ENCODE assay signal across 11 mouse cellular contexts in the genomic region with DNA sequence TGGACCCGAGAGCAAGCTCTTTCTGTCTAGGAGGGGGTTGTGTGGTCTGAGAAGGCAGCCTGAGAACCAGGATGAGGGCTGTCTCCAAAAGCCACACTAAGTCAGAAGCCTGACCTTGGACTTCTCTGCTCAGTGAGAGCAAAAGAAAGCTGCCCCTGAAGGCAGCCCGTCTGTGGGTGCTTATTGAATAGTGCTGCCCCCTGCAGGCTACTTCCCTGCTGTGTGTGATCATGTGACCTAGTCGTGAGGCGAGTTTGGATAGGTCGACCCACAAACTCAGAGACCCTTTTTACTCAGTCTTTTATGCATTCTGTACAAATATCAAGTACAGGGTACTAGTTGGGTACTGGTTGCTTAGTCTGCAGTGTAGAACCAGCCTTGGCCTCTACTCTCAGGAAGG. TPM values are rescaled to one million over a fixed set of nuclear protein-coding genes. Genes with fewer than 3 reads are reported as not detected.
DNase-seq lines count a peak whose midpoint lies in the region; ATAC-seq and TF ChIP-seq lines count a peak whose summit lies in the region.
"Had no signal": no experiment of that assay in that cellular context is flagged by ENCODE, and none has a peak within 500 bp of the region (broad histone marks: within the 10 kb centered on the region; RNA-seq: fewer than 3 reads in every experiment).

No protein-coding gene starts in this region.

- no peak for DNase-seq in heart, adult 2 months
- no peak for DNase-seq in heart, postnatal 4 days
- DNase-seq in B cell, adult 2 months, result peak; percentile 35 to 38
- DNase-seq in urinary bladder, postnatal 4 days (ENCODE audit: low spot score in 2 of 2), result no peak
- DNase-seq in heart, adult 9 months (ENCODE audit: low spot score in 2 of 2), result no peak
- no peak for DNase-seq in cerebellum, adult 11 months

- H3K27ac ChIP-seq in heart, adult 2 months, result no peak overlapping the region
- H3K27ac ChIP-seq in cortical plate, adult 2 months (ENCODE audit: insufficient read depth, low read length), result no peak overlapping the region
- H3K27ac ChIP-seq: heart, embryonic 10.5 days; liver, embryonic 15.5 days had no signal

- WGBS in heart, adult 2 months, result 69% methylated on average over 5 of the region's 5 CpGs

- no peaks in the 10 kb centered on the region for H3K79me2 ChIP-seq in heart, adult 2 months (replicated peaks; ENCODE audit: control insufficient read depth, insufficient read depth, low read length)

- no peak overlapping the region for H3K9ac ChIP-seq in heart, adult 2 months (ENCODE audit: low read depth, low read length)
- H3K9ac ChIP-seq: liver, embryonic 15.5 days had no signal

- ATAC-seq in megakaryocyte progenitor cell, adult 5-6 weeks (replicated peaks; ENCODE audit: poor library complexity), result peak; percentile 57

- H3K4me1 ChIP-seq in heart, adult 2 months (ENCODE audit: control insufficient read depth, insufficient read depth, low read length), result peaks cover 1% of the 10 kb centered on the region
- no peaks in the 10 kb centered on the region; the same call in 1 of the 2 replicates for H3K4me1 ChIP-seq in cortical plate, adult 2 months (ENCODE audit: control insufficient read depth, insufficient read depth, low read length)
- H3K4me1 ChIP-seq: liver, embryonic 15.5 days had no signal

- H3K27me3 ChIP-seq in heart, adult 2 months (ENCODE audit: control insufficient read depth, insufficient read depth, low read length), result no peaks in the 10 kb centered on the region
- H3K27me3 ChIP-seq: liver, embryonic 15.5 days had no signal

- no peak overlapping the region for H3K4me3 ChIP-seq in heart, adult 2 months
- H3K4me3 ChIP-seq in cortical plate, adult 2 months (ENCODE audit: insufficient read depth, low read length), result no peak overlapping the region
- H3K4me3 ChIP-seq: heart, embryonic 10.5 days; liver, embryonic 15.5 days had no signal

- no peak for TF ChIP-seq EP300 in heart, adult 2 months (IDR thresholded peaks at IDR 0.05; ENCODE audit: insufficient read depth, low read depth, low read length)

- no peak for TF ChIP-seq POLR2A in heart, adult 2 months (IDR thresholded peaks at IDR 0.05; ENCODE audit: insufficient read depth, low read depth, low read length)
- TF ChIP-seq POLR2A in cortical plate, adult 2 months (IDR thresholded peaks at IDR 0.05; ENCODE audit: extremely low read depth, insufficient read depth, low read length), result no peak

- intact Hi-C loops in heart, adult 2 months (cut with DNase I), result no loop called here

- peak; percentile 52 for TF ChIP-seq CTCF in heart, adult 2 months (IDR thresholded peaks at IDR 0.05)
- peak; percentile 24; the same call in 1 of the 2 replicates for TF ChIP-seq CTCF in cortical plate, adult 2 months (IDR thresholded peaks at IDR 0.05; ENCODE audit: extremely low read depth, insufficient read depth, low read length)

- no peaks in the 10 kb centered on the region for H3K36me3 ChIP-seq in heart, adult 2 months (ENCODE audit: control insufficient read depth, insufficient read depth, low read length)
- H3K36me3 ChIP-seq: heart, embryonic 10.5 days; liver, embryonic 15.5 days had no signal

RNA-seq across cellular contexts. Expression of a gene that starts 21.1 kb away (rescaled TPM):
- 1 to 10 TPM; 3.3 to 4.6 TPM for total RNA-seq in heart, adult 2 months (2021)
- polyA plus RNA-seq in heart, adult 2 months (2012; rRNA removed), result 4.1 and 4.6 TPM in 2 replicates
- total RNA-seq in heart, postnatal 4 days (2021), result 10 to 100 TPM; 10.5 to 11.3 TPM
- 17.3 and 17.8 TPM in 2 replicates for polyA plus RNA-seq in cortical plate, adult 2 months (2012; rRNA removed)
- 10.6 and 11.2 TPM in 2 replicates for total RNA-seq in megakaryocyte progenitor cell, adult 5-6 weeks (2015)
- total RNA-seq in megakaryocyte progenitor cell, adult 5-6 weeks (2017), result 11.3 and 12.2 TPM in 2 replicates

RNA-seq across cellular contexts. Expression of a gene that starts 42.7 kb away (rescaled TPM):
- under 1 TPM in 1 of 2 experiments, not detected in 1; 0.68 TPM for total RNA-seq in heart, adult 2 months (2021)
- polyA plus RNA-seq in heart, adult 2 months (2012; rRNA removed), result 1.0 and 2.6 TPM in 2 replicates
- 1 to 10 TPM in 1 of 2 experiments, not detected in 1; 1.9 TPM for total RNA-seq in heart, postnatal 4 days (2021)
- polyA plus RNA-seq in cortical plate, adult 2 months (2012; rRNA removed), result not detected in 2 replicates
- not detected in 2 replicates for total RNA-seq in megakaryocyte progenitor cell, adult 5-6 weeks (2015)
- total RNA-seq in megakaryocyte progenitor cell, adult 5-6 weeks (2017), result not detected in 2 replicates
- total RNA-seq: G1E had no signal
- polyA plus RNA-seq: G1E; heart, embryonic 10.5 days; liver, embryonic 15.5 days had no signal

Comparison
In these comparisons a context has a peak if more than half of its experiments do, and no peak if none do; other contexts are left out.
1. DNase-seq: peak in B cell, adult 2 months (2 of 2); none in heart, adult 2 months (0 of 2), heart, postnatal 4 days (single experiment), urinary bladder, postnatal 4 days (0 of 2), heart, adult 9 months (0 of 2) and cerebellum, adult 11 months (single experiment).